ENCODE assay signal across 8 mouse cellular contexts in the genomic region with DNA sequence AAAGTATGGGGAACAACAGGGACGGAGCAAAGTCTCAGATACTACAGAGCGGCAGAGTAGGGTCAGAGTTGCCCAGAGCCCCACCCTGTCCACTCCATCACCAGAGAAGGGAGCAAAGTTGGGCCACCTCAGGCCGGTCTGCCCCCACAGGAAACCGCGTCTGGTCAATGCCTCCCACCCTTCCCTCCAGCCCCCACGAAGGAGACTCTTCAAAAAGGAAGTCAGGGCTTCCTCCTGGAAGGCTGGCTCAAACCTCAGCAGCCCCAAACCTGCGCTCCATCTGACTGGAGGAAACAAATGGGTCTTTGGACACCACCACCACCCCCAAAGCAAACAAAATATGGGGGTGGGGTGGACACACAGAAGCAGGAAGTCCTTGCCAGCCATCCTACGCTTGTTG. TPM values are rescaled to one million over a fixed set of nuclear protein-coding genes. Genes with fewer than 3 reads are reported as not detected.
DNase-seq lines count a peak whose midpoint lies in the region; ATAC-seq and TF ChIP-seq lines count a peak whose summit lies in the region.

No protein-coding gene starts in this region.

- no peak overlapping the region for H3K9ac ChIP-seq in embryonic facial prominence, embryonic 11.5 days (replicated peaks; ENCODE audit: low read length)
- H3K9ac ChIP-seq in hindbrain, embryonic 12.5 days = peak overlapping the region; percentile 54
- H3K9ac ChIP-seq in liver, embryonic 15.5 days = no peak overlapping the region

- TF ChIP-seq POLR2A in small intestine, adult 2 months (IDR thresholded peaks at IDR 0.05; ENCODE audit: low read depth, low read length) = no peak

- 11% methylated on average over 8 of the region's 8 CpGs for WGBS in embryonic facial prominence, embryonic 11.5 days
- 7% methylated on average over 8 of the region's 8 CpGs for WGBS in hindbrain, embryonic 12.5 days
- 3% methylated on average over 8 of the region's 8 CpGs for WGBS in liver, embryonic 15.5 days (ENCODE audit: insufficient replicate concordance)
- WGBS in small intestine, adult 2 months = 21% methylated on average over 8 of the region's 8 CpGs

- H3K36me3 ChIP-seq in E14TG2a.4 (ENCODE audit: insufficient read depth, low read length) = peaks cover 43% of the 10 kb centered on the region
- no peaks in the 10 kb centered on the region for H3K36me3 ChIP-seq in embryonic facial prominence, embryonic 11.5 days (replicated peaks; ENCODE audit: control insufficient read depth, insufficient read depth, low read depth, low read length)
- H3K36me3 ChIP-seq in hindbrain, embryonic 12.5 days = no peaks in the 10 kb centered on the region
- H3K36me3 ChIP-seq in liver, embryonic 15.5 days (replicated peaks) = no peaks in the 10 kb centered on the region
- H3K36me3 ChIP-seq in small intestine, adult 2 months (ENCODE audit: control insufficient read depth, insufficient read depth, low read length) = no peaks in the 10 kb centered on the region

- H3K27me3 ChIP-seq in E14TG2a.4 (ENCODE audit: insufficient read depth, low read length) = peaks cover 21% of the 10 kb centered on the region
- no peaks in the 10 kb centered on the region for H3K27me3 ChIP-seq in embryonic facial prominence, embryonic 11.5 days (ENCODE audit: control insufficient read depth, insufficient read depth, low read length)
- peaks cover 26% of the 10 kb centered on the region for H3K27me3 ChIP-seq in hindbrain, embryonic 12.5 days
- H3K27me3 ChIP-seq in liver, embryonic 15.5 days = peaks cover 72% of the 10 kb centered on the region
- peaks cover 14% of the 10 kb centered on the region for H3K27me3 ChIP-seq in small intestine, adult 2 months (ENCODE audit: control insufficient read depth, insufficient read depth, low read length)

- peak overlapping the region; percentile 96 for H3K4me3 ChIP-seq in E14TG2a.4 (replicated peaks; ENCODE audit: low read length)
- H3K4me3 ChIP-seq in embryonic facial prominence, embryonic 11.5 days (ENCODE audit: low read depth, low read length) = peak overlapping the region; percentile 54
- H3K4me3 ChIP-seq in hindbrain, embryonic 12.5 days = peak overlapping the region; percentile 63
- H3K4me3 ChIP-seq in liver, embryonic 15.5 days (replicated peaks) = peak overlapping the region; percentile 59
- H3K4me3 ChIP-seq in small intestine, adult 2 months (ENCODE audit: low read depth, low read length) = peak overlapping the region; percentile 84

- H3K27ac ChIP-seq in embryonic facial prominence, embryonic 11.5 days (replicated peaks; ENCODE audit: low read depth, low read length) = no peak overlapping the region
- H3K27ac ChIP-seq in hindbrain, embryonic 12.5 days = no peak overlapping the region
- H3K27ac ChIP-seq in liver, embryonic 15.5 days (replicated peaks) = no peak overlapping the region
- no peak overlapping the region for H3K27ac ChIP-seq in small intestine, adult 2 months (ENCODE audit: insufficient read depth, low read depth, low read length)

- no peaks in the 10 kb centered on the region for H3K9me3 ChIP-seq in E14TG2a.4 (ENCODE audit: low read length)
- H3K9me3 ChIP-seq in embryonic facial prominence, embryonic 11.5 days (replicated peaks; ENCODE audit: control insufficient read depth, low read length) = no peaks in the 10 kb centered on the region
- H3K9me3 ChIP-seq in hindbrain, embryonic 12.5 days (replicated peaks) = no peaks in the 10 kb centered on the region
- no peaks in the 10 kb centered on the region for H3K9me3 ChIP-seq in liver, embryonic 15.5 days (replicated peaks)

- H3K4me1 ChIP-seq in E14TG2a.4 (replicated peaks; ENCODE audit: low read depth, low read length) = peaks cover 71% of the 10 kb centered on the region
- peaks cover 4% of the 10 kb centered on the region; the same call in 1 of the 2 replicates for H3K4me1 ChIP-seq in embryonic facial prominence, embryonic 11.5 days (ENCODE audit: control insufficient read depth, insufficient read depth, low read length)
- H3K4me1 ChIP-seq in hindbrain, embryonic 12.5 days = peaks cover 36% of the 10 kb centered on the region
- peaks cover 37% of the 10 kb centered on the region for H3K4me1 ChIP-seq in liver, embryonic 15.5 days (replicated peaks)
- H3K4me1 ChIP-seq in small intestine, adult 2 months (ENCODE audit: control insufficient read depth, insufficient read depth, insufficient read length, low read length) = peaks cover 5% of the 10 kb centered on the region; the same call in 1 of the 2 replicates

- DNase-seq in embryonic facial prominence, embryonic 11.5 days (ENCODE audit: low spot score) = no peak
- no peak for DNase-seq in cerebellum, postnatal 25 days
- DNase-seq in left cerebral cortex, adult 8-10 months (ENCODE audit: low spot score in 2 of 2) = no peak
- DNase-seq in adrenal gland, postnatal 10 days = no peak

- ATAC-seq in embryonic facial prominence, embryonic 11.5 days (replicated peaks; ENCODE audit: insufficient number of reproducible peaks, low FRiP score, low TSS enrichment, low read depth) = no peak
- ATAC-seq in hindbrain, embryonic 12.5 days (ENCODE audit: low FRiP score) = no peak
- ATAC-seq in liver, embryonic 15.5 days (ENCODE audit: insufficient read depth) = no peak

- peak overlapping the region; percentile 77 for H3K4me2 ChIP-seq in embryonic facial prominence, embryonic 11.5 days (ENCODE audit: low read depth, low read length)
- peak overlapping the region; percentile 70 for H3K4me2 ChIP-seq in hindbrain, embryonic 12.5 days (replicated peaks)
- H3K4me2 ChIP-seq in liver, embryonic 15.5 days = peak overlapping the region; percentile 76

- TF ChIP-seq CTCF in E14TG2a.4 (conservative IDR thresholded peaks at IDR 0.05; ENCODE audit: low read length) = no peak
- no peak for TF ChIP-seq CTCF in small intestine, adult 2 months (IDR thresholded peaks at IDR 0.05; ENCODE audit: extremely low read depth, insufficient read length, insufficient replicate concordance, low read depth, low read length)

RNA-seq across cellular contexts. Expression of a gene that starts 1.5 kb away (rescaled TPM):
- 15.1 and 16.1 TPM in 2 replicates for polyA plus RNA-seq in embryonic facial prominence, embryonic 11.5 days (2014; fragmentation: Nextera tagmentation; extraction: Ambion mirVana)
- 34.5 and 39.3 TPM in 2 replicates for polyA plus RNA-seq in hindbrain, embryonic 12.5 days (2016; fragmentation: Nextera tagmentation; extraction: Ambion mirVana)
- 6.6 and 7.2 TPM in 2 replicates for polyA plus RNA-seq in liver, embryonic 15.5 days (2015; fragmentation: Nextera tagmentation; extraction: Ambion mirVana)
- 3.0 and 3.2 TPM in 2 replicates for polyA plus RNA-seq in small intestine, adult 2 months (2012; rRNA removed)
- 10 to 100 TPM; 10.6 to 15.2 (median 13.0) TPM for total RNA-seq in left cerebral cortex, adult 8-10 months (2022)
- total RNA-seq in adrenal gland, postnatal 10 days (2021) = 10 to 100 TPM; 53.0 to 66.0 TPM

RNA-seq across cellular contexts. Expression of a gene that starts 35.9 kb away (rescaled TPM):
- 0.20 TPM in 2 replicates for polyA plus RNA-seq in embryonic facial prominence, embryonic 11.5 days (2014; fragmentation: Nextera tagmentation; extraction: Ambion mirVana)
- 0.10 TPM in 1 of 2 replicates, not detected in the other for polyA plus RNA-seq in hindbrain, embryonic 12.5 days (2016; fragmentation: Nextera tagmentation; extraction: Ambion mirVana)
- polyA plus RNA-seq in liver, embryonic 15.5 days (2015; fragmentation: Nextera tagmentation; extraction: Ambion mirVana) = 0.55 and 0.56 TPM in 2 replicates
- 0.13 TPM in 1 of 2 replicates, not detected in the other for polyA plus RNA-seq in small intestine, adult 2 months (2012; rRNA removed)
- total RNA-seq in left cerebral cortex, adult 8-10 months (2022) = under 1 TPM; 0.21 to 0.30 (median 0.22) TPM
- total RNA-seq in adrenal gland, postnatal 10 days (2021) = under 1 TPM in 1 of 2 experiments, not detected in 1; 0.36 TPM
